Mouse (Mus musculus) thymus, adult 2 months (tissue): ENCODE measurements around the gene Rpn1.

Source experiments
- CTCF ChIP-seq: fragments of 200-500 bp; IDR thresholded peaks from 2 replicates; pipeline ENCODE4 v1.5.1; 2012; ENCODE audit warnings: mild to moderate bottlenecking, control low read depth, low read length, moderate library complexity, borderline replicate concordance; ENCODE audit not compliant: control insufficient read depth, poor library complexity, insufficient read depth; ENCODE audit errors: extremely low read depth
- POLR2A ChIP-seq: fragments of 200-500 bp; IDR thresholded peaks from 2 replicates; pipeline ENCODE4 v1.6.1; 2012; ENCODE audit warnings: mild to moderate bottlenecking, low read length, control low read depth, moderate library complexity; ENCODE audit not compliant: control insufficient read depth, poor library complexity, insufficient read depth; ENCODE audit errors: extremely low read depth

- TF ChIP-seq POLR2A (no peak), CTCF (no peak)
These were observed 51.9 kb downstream of the Rpn1 start for GRCm38 (mm10) chr6:88136201-88136631.
